Mouse (Mus musculus): ENCODE measurements around the gene Arhgap27.

- TF ChIP-seq POLR2A (IDR thresholded peaks at IDR 0.05; ENCODE audit: insufficient read depth, low read length): no peak
- TF ChIP-seq CTCF (IDR thresholded peaks at IDR 0.05; ENCODE audit: low read depth, low read length): no peak
- no peak for TF ChIP-seq EP300 (IDR thresholded peaks at IDR 0.05; ENCODE audit: insufficient read depth, low read depth, low read length)
These were observed 17.9 kb downstream of the Arhgap27 start for GRCm38 (mm10) chr11:103345408-103346091.
